ENCODE assay signal across 17 mouse cellular contexts in the genomic region with DNA sequence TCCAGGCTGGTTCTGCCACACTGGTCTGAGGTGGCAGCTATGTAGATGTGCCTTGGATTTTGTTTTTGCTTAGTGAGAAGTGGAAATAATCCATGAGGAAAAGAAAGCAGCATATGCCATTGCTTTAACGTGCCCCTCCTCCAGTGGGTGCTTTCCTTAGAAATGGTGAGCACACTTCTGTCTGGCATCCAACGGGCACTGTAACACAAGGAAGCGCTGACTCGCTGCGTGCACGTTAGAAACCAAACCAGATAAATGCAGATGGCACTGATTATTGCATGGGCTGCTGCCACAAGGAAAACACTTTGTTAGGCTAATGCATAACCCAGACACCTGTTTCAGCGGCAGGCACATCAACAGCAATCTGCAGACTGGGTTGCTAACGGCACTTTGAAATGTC. TPM values are rescaled to one million over a fixed set of nuclear protein-coding genes. Genes with fewer than 3 reads are reported as not detected.
"Had no signal": no experiment of that assay in that cellular context is flagged by ENCODE, and none has a peak within 500 bp of the region (broad histone marks: within the 10 kb centered on the region; RNA-seq: fewer than 3 reads in every experiment).

No protein-coding gene starts in this region.

- H3K4me1 ChIP-seq: liver, embryonic 13.5 days had no signal

- H3K9me3 ChIP-seq: liver, embryonic 13.5 days had no signal

- H3K4me2 ChIP-seq: liver, embryonic 13.5 days; midbrain, embryonic 11.5 days had no signal

- H3K36me3 ChIP-seq: liver, embryonic 13.5 days had no signal

- DNase-seq: kidney, postnatal 36 days; layer of hippocampus, postnatal 36 days; left cerebral cortex, postnatal 4 days; liver, embryonic 13.5 days; lung, adult 2 months; lung, postnatal 14 days; lung, postnatal 4 days; midbrain, embryonic 14.5 days; right cerebral cortex, postnatal 4 days; thymus, adult 2 months; thymus, postnatal 25 days had no signal

- H3K27me3 ChIP-seq: liver, embryonic 13.5 days had no signal

- H3K9ac ChIP-seq: liver, embryonic 13.5 days had no signal

- H3K4me3 ChIP-seq: left cerebral cortex, adult 2 months; liver, embryonic 13.5 days had no signal

- H3K27ac ChIP-seq: kidney, postnatal 0 days; left cerebral cortex, adult 2 months; liver, embryonic 13.5 days; stomach, postnatal 0 days had no signal

RNA-seq across cellular contexts. Expression of gene Iqch, which starts 6.6 kb away (rescaled TPM):
- polyA plus RNA-seq: intestine, postnatal 0 days; liver, embryonic 13.5 days; liver, embryonic 16.5 days; stomach, postnatal 0 days had no signal
